Mouse (Mus musculus): ENCODE measurements around the gene Vmn1r4. TPM values are rescaled to one million over a fixed set of nuclear protein-coding genes. Genes with fewer than 3 reads are reported as not detected.

The Vmn1r4 gene
- polyA plus RNA-seq, 1 experiment from 2014 or later = 0.12 TPM

GRCm38 (mm10) chr6:56917578-56918368, 6.0 kb upstream of the Vmn1r4 start:
- Histone ChIP-seq H3K27ac (replicated peaks) (peak overlapping the region; percentile 58), H3K4me3 (ENCODE audit: low read depth, low read length) (no peak overlapping the region), H3K9me3 (ENCODE audit: control insufficient read depth, low read length) (no peaks in the 10 kb centered on the region), H3K9ac (ENCODE audit: low read length) (no peak overlapping the region), H3K4me2 (replicated peaks; ENCODE audit: low read depth) (0 out of 2 replicates have a peak overlapping the region, but pooled peaks have one; percentile 17), H3K27me3 (ENCODE audit: control insufficient read depth, insufficient read depth, low read length) (no peaks in the 10 kb centered on the region), H3K36me3 (ENCODE audit: control insufficient read depth, insufficient read depth, low read length) (no peaks in the 10 kb centered on the region), H3K4me1 (replicated peaks; ENCODE audit: control insufficient read depth, insufficient read depth) (no peaks in the 10 kb centered on the region)
- DNase-seq (ENCODE audit: low spot score) (peak; percentile 34), ATAC-seq (ENCODE audit: low FRiP score, low TSS enrichment) (peak; percentile 60; the same call in 1 of the 2 replicates)
- WGBS = 49% methylated on average over 12 of the region's 12 CpGs
- TF ChIP-seq CTCF (IDR thresholded peaks at IDR 0.05; ENCODE audit: low read depth) = no peak
- TF ChIP-seq EP300 (optimal IDR thresholded peaks at IDR 0.05) = no peak

GRCm38 (mm10) chr6:56919330-56920044, 4.3 kb upstream of the Vmn1r4 start:
- Histone ChIP-seq H3K27ac (replicated peaks) (0 out of 2 replicates have a peak overlapping the region, but pooled peaks have one; percentile 13), H3K9me3 (ENCODE audit: control insufficient read depth, low read length) (no peaks in the 10 kb centered on the region), H3K36me3 (ENCODE audit: control insufficient read depth, insufficient read depth, low read length) (no peaks in the 10 kb centered on the region), H3K4me2 (replicated peaks; ENCODE audit: low read depth) (no peak overlapping the region), H3K4me3 (ENCODE audit: low read depth, low read length) (no peak overlapping the region), H3K9ac (ENCODE audit: low read length) (no peak overlapping the region), H3K27me3 (ENCODE audit: control insufficient read depth, insufficient read depth, low read length) (no peaks in the 10 kb centered on the region), H3K4me1 (replicated peaks; ENCODE audit: control insufficient read depth, insufficient read depth) (no peaks in the 10 kb centered on the region)
- WGBS = 70% methylated on average over 7 of the region's 7 CpGs
- ATAC-seq (ENCODE audit: low FRiP score, low TSS enrichment) = no peak
- no peak for DNase-seq (ENCODE audit: low spot score)
- TF ChIP-seq CTCF (IDR thresholded peaks at IDR 0.05; ENCODE audit: low read depth) = no peak
- no peak for TF ChIP-seq EP300 (optimal IDR thresholded peaks at IDR 0.05)

- Histone ChIP-seq H3K4me3 (ENCODE audit: low read depth, low read length) (no peak overlapping the region), H3K36me3 (ENCODE audit: control insufficient read depth, insufficient read depth, low read length) (no peaks in the 10 kb centered on the region), H3K4me2 (replicated peaks; ENCODE audit: low read depth) (no peak overlapping the region), H3K4me1 (replicated peaks; ENCODE audit: control insufficient read depth, insufficient read depth) (no peaks in the 10 kb centered on the region), H3K27me3 (ENCODE audit: control insufficient read depth, insufficient read depth, low read length) (no peaks in the 10 kb centered on the region), H3K9ac (ENCODE audit: low read length) (no peak overlapping the region), H3K27ac (replicated peaks) (no peak overlapping the region), H3K9me3 (ENCODE audit: control insufficient read depth, low read length) (no peaks in the 10 kb centered on the region)
- no peak for ATAC-seq (ENCODE audit: low FRiP score, low TSS enrichment)
- TF ChIP-seq EP300 (optimal IDR thresholded peaks at IDR 0.05) = no peak
- TF ChIP-seq CTCF (IDR thresholded peaks at IDR 0.05; ENCODE audit: low read depth) = no peak
- 57% methylated on average over 12 of the region's 12 CpGs for WGBS
- no peak for DNase-seq (ENCODE audit: low spot score)
Measured at GRCm38 (mm10) chr6:56920222-56921092, 3.4 kb upstream of the Vmn1r4 start.

GRCm38 (mm10) chr6:56923331-56923725, 487 bp upstream of the Vmn1r4 start:
- ATAC-seq (ENCODE audit: low FRiP score, low TSS enrichment) (no peak), DNase-seq (ENCODE audit: low spot score) (no peak)
- H3K27ac ChIP-seq (replicated peaks) = peak overlapping the region; percentile 84
- no peaks in the 10 kb centered on the region for H3K36me3 ChIP-seq (ENCODE audit: control insufficient read depth, insufficient read depth, low read length)
- H3K4me2 ChIP-seq (replicated peaks; ENCODE audit: low read depth) = peak overlapping the region; percentile 66
- H3K9me3 ChIP-seq (ENCODE audit: control insufficient read depth, low read length) = no peaks in the 10 kb centered on the region
- WGBS = under 1% methylated on average over 25 of the region's 25 CpGs
- no peak for TF ChIP-seq CTCF (IDR thresholded peaks at IDR 0.05; ENCODE audit: low read depth)
- TF ChIP-seq EP300 (optimal IDR thresholded peaks at IDR 0.05) = no peak
- H3K9ac ChIP-seq (ENCODE audit: low read length) = peak overlapping the region; percentile 81
- no peaks in the 10 kb centered on the region for H3K4me1 ChIP-seq (replicated peaks; ENCODE audit: control insufficient read depth, insufficient read depth)
- H3K4me3 ChIP-seq (ENCODE audit: low read depth, low read length) = peak overlapping the region; percentile 75
- H3K27me3 ChIP-seq (ENCODE audit: control insufficient read depth, insufficient read depth, low read length) = no peaks in the 10 kb centered on the region

- Histone ChIP-seq H3K9me3 (ENCODE audit: control insufficient read depth, low read length) (0 out of 2 replicates have a peak, but pooled peaks cover 2% of the 10 kb centered on the region), H3K27me3 (ENCODE audit: control insufficient read depth, insufficient read depth, low read length) (no peaks in the 10 kb centered on the region), H3K4me3 (ENCODE audit: low read depth, low read length) (no peak overlapping the region), H3K36me3 (ENCODE audit: control insufficient read depth, insufficient read depth, low read length) (no peaks in the 10 kb centered on the region), H3K27ac (replicated peaks) (no peak overlapping the region), H3K4me2 (replicated peaks; ENCODE audit: low read depth) (no peak overlapping the region), H3K4me1 (replicated peaks; ENCODE audit: control insufficient read depth, insufficient read depth) (no peaks in the 10 kb centered on the region), H3K9ac (ENCODE audit: low read length) (no peak overlapping the region)
- WGBS = 59% methylated on average over 4 of the region's 4 CpGs
- DNase-seq (ENCODE audit: low spot score) = no peak
- no peak for ATAC-seq (ENCODE audit: low FRiP score, low TSS enrichment)
- TF ChIP-seq CTCF (IDR thresholded peaks at IDR 0.05; ENCODE audit: low read depth) (no peak), EP300 (optimal IDR thresholded peaks at IDR 0.05) (no peak)
Measured at GRCm38 (mm10) chr6:56931648-56932415, 8.0 kb downstream of the Vmn1r4 start.
